Mouse (Mus musculus): ENCODE data around the gene Sdhaf4. TPM values are rescaled to one million over a fixed set of nuclear protein-coding genes. Genes with fewer than 3 reads are reported as not detected.

The Sdhaf4 gene
- polyA plus RNA-seq, 1 experiment from 2014 or later = 94.4 TPM

- no peak overlapping the region for H3K27ac ChIP-seq (replicated peaks; ENCODE audit: low read depth, low read length)
- H3K27me3 ChIP-seq (replicated peaks; ENCODE audit: control insufficient read depth, insufficient read depth, low read length) = no peaks in the 10 kb centered on the region
- no peaks in the 10 kb centered on the region for H3K36me3 ChIP-seq (ENCODE audit: control insufficient read depth, insufficient read depth, low read length)
- H3K4me2 ChIP-seq (ENCODE audit: low read depth, low read length) = no peak overlapping the region
- peak; percentile 29 for DNase-seq (ENCODE audit: low spot score)
- no peak overlapping the region for H3K4me3 ChIP-seq (ENCODE audit: low read depth, low read length)
- peaks cover 4% of the 10 kb centered on the region; the same call in 1 of the 2 replicates for H3K9me3 ChIP-seq (ENCODE audit: control insufficient read depth, low read length)
- WGBS = 26% methylated on average over 1 of the region's 1 CpGs
- ATAC-seq (ENCODE audit: low read depth) = no peak
- no peaks in the 10 kb centered on the region for H3K4me1 ChIP-seq (ENCODE audit: control insufficient read depth, insufficient read depth, low read length)
- no peak overlapping the region for H3K9ac ChIP-seq (ENCODE audit: low read depth, low read length)
Observed at GRCm38 (mm10) chr1:23966226-23966625, 39.2 kb downstream of the Sdhaf4 start.

DNA sequence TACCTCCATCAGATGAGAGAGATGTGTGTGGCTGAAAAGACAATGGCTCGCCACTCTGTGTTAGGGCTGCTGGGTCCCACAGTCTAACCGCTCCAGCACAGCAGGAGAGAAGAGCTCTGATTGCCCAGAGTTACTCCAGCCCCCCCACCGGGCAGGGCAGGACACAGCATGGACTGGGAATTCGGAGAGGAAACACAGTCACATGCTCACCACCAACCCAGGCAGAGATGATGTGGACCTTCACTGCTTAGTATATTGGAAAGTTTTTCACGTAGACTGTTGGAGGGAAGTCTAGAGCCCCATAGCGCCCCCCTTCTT lies 46.1 kb downstream of the Sdhaf4 start:
- Histone ChIP-seq H3K27ac (replicated peaks; ENCODE audit: low read depth, low read length) (no peak overlapping the region), H3K9me3 (ENCODE audit: control insufficient read depth, low read length) (no peaks in the 10 kb centered on the region), H3K36me3 (ENCODE audit: control insufficient read depth, insufficient read depth, low read length) (no peaks in the 10 kb centered on the region), H3K4me3 (ENCODE audit: low read depth, low read length) (peak overlapping the region; percentile 32), H3K4me1 (ENCODE audit: control insufficient read depth, insufficient read depth, low read length) (peaks cover 5% of the 10 kb centered on the region; the same call in 1 of the 2 replicates), H3K9ac (ENCODE audit: low read depth, low read length) (0 out of 2 replicates have a peak overlapping the region, but pooled peaks have one; percentile 14), H3K4me2 (ENCODE audit: low read depth, low read length) (peak overlapping the region; percentile 53), H3K27me3 (replicated peaks; ENCODE audit: control insufficient read depth, insufficient read depth, low read length) (no peaks in the 10 kb centered on the region)
- ATAC-seq (ENCODE audit: low read depth) (0 out of 2 replicates have a peak, but pooled peaks have one; percentile 33), DNase-seq (ENCODE audit: low spot score) (no peak)
- 10% methylated on average over 6 of the region's 6 CpGs for WGBS

DNA sequence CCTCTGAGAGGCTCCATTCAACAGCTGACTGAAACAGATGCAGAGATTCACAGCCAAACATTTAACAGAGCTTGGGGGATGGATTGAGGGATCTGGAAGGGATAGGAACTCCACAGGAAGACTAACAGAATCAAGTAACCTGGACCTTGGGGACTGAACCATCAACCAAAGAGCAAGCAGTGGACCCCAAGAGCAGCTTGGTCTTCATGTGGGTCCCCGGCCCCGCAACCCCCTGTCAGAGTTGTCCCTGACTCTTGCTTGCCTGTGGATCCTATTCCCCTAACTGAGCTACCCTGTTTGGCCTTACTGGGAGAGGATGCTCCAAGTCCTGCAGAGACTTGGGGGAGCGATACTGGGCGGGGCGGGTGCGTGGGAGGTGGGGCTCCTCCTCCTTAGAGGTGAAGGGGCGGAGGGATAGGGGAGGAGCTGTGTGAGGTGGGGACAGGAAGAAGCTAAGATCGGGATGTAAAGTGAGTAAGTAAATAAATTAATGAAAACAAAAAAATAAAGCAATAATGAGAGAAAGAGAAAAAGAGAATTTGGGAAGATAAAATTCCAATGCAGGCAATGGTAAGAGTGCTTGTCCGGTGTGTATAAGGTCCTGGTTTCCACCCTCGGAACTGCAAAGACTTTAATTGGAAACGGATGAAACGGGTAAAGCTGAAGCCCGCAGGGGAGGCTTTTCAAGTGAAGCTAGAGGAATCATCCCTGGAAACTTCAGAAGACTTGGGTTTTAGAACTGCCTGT lies 46.6 kb downstream of the Sdhaf4 start:
- Histone ChIP-seq H3K4me2 (ENCODE audit: low read depth, low read length) (peak overlapping the region; percentile 53), H3K9ac (ENCODE audit: low read depth, low read length) (0 out of 2 replicates have a peak overlapping the region, but pooled peaks have one; percentile 14), H3K27ac (replicated peaks; ENCODE audit: low read depth, low read length) (no peak overlapping the region), H3K9me3 (ENCODE audit: control insufficient read depth, low read length) (no peaks in the 10 kb centered on the region), H3K27me3 (replicated peaks; ENCODE audit: control insufficient read depth, insufficient read depth, low read length) (no peaks in the 10 kb centered on the region), H3K4me1 (ENCODE audit: control insufficient read depth, insufficient read depth, low read length) (peaks cover 5% of the 10 kb centered on the region; the same call in 1 of the 2 replicates), H3K36me3 (ENCODE audit: control insufficient read depth, insufficient read depth, low read length) (no peaks in the 10 kb centered on the region), H3K4me3 (ENCODE audit: low read depth, low read length) (peak overlapping the region; percentile 32)
- 13% methylated on average over 13 of the region's 13 CpGs for WGBS
- DNase-seq (ENCODE audit: low spot score) (peak; percentile 14), ATAC-seq (ENCODE audit: low read depth) (peak; percentile 44; the same call in 1 of the 2 replicates)

DNA sequence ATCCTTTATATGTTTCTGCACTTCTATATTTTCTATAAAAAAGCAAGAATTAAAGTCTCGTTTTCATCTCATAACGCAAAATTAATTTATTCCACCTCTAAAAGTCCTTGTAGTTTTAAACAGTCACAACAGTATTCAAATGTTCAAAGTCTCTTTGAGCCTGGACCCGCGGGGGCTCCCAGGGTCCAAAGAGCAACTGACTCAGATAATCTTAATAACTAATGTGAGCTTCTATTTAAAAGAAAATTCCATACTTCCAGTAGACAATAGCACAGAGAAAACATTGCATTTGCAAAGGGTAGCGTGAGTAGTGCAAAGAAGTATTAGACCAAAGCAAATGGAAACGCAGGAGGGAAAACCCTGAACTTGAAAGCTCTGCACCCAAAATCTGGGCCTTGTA lies 47.4 kb downstream of the Sdhaf4 start:
- DNase-seq (ENCODE audit: low spot score) (no peak), ATAC-seq (ENCODE audit: low read depth) (no peak)
- H3K4me2 ChIP-seq (ENCODE audit: low read depth, low read length) = no peak overlapping the region
- WGBS = 89% methylated on average over 6 of the region's 6 CpGs
- no peak overlapping the region for H3K4me3 ChIP-seq (ENCODE audit: low read depth, low read length)
- no peak overlapping the region for H3K27ac ChIP-seq (replicated peaks; ENCODE audit: low read depth, low read length)
- H3K4me1 ChIP-seq (ENCODE audit: control insufficient read depth, insufficient read depth, low read length) = peaks cover 5% of the 10 kb centered on the region; the same call in 1 of the 2 replicates
- H3K36me3 ChIP-seq (ENCODE audit: control insufficient read depth, insufficient read depth, low read length) = no peaks in the 10 kb centered on the region
- no peaks in the 10 kb centered on the region for H3K9me3 ChIP-seq (ENCODE audit: control insufficient read depth, low read length)
- H3K9ac ChIP-seq (ENCODE audit: low read depth, low read length) = no peak overlapping the region
- H3K27me3 ChIP-seq (replicated peaks; ENCODE audit: control insufficient read depth, insufficient read depth, low read length) = no peaks in the 10 kb centered on the region

DNA sequence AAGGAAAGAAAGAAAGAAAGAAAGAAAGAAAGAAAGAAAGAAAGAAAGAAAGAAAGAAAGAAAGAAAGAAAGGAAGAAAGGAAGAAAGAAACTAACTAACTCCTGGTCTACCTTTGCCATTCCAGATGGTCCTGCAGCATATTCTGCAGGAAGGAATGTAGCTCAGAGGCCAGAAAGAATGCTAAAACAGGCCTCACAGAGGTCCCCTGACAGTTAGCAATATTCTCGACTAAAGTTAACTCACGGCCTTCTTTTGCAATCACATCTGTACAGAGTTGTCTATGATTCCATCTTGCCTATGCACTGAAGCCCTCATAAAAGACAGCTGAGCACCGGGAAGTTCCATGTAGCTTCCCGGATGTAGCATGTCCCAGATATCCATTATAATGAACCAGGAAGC lies 49.9 kb downstream of the Sdhaf4 start:
- Histone ChIP-seq H3K27ac (replicated peaks; ENCODE audit: low read depth, low read length) (no peak overlapping the region), H3K36me3 (ENCODE audit: control insufficient read depth, insufficient read depth, low read length) (no peaks in the 10 kb centered on the region), H3K4me3 (ENCODE audit: low read depth, low read length) (no peak overlapping the region), H3K4me1 (ENCODE audit: control insufficient read depth, insufficient read depth, low read length) (peaks cover 5% of the 10 kb centered on the region; the same call in 1 of the 2 replicates), H3K9ac (ENCODE audit: low read depth, low read length) (no peak overlapping the region), H3K9me3 (ENCODE audit: control insufficient read depth, low read length) (no peaks in the 10 kb centered on the region), H3K27me3 (replicated peaks; ENCODE audit: control insufficient read depth, insufficient read depth, low read length) (no peaks in the 10 kb centered on the region), H3K4me2 (ENCODE audit: low read depth, low read length) (no peak overlapping the region)
- DNase-seq (ENCODE audit: low spot score) = peak; percentile 20
- no peak for ATAC-seq (ENCODE audit: low read depth)
- WGBS = 68% methylated on average over 4 of the region's 4 CpGs

DNA sequence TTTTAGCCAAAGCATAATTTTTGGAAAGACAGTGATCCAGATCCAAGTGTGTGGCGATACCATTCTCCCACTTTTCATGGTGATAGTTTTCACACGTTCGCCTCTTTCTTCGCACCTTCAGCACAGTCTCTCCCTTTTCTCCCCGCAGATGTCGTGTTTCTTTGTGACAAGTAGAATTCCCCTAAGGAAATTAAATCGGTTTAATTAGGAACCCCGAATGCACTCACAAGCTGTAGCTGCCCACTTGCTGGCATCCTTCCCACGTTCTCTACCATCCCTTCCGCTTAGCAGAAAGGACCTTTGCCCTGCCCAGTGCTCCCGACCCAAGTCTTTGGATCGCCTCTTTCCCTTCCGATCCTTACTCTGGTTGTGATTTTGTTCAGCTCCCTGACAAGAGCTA lies 51.5 kb downstream of the Sdhaf4 start:
- Histone ChIP-seq H3K4me1 (ENCODE audit: control insufficient read depth, insufficient read depth, low read length) (no peaks in the 10 kb centered on the region; the same call in 1 of the 2 replicates), H3K36me3 (ENCODE audit: control insufficient read depth, insufficient read depth, low read length) (no peaks in the 10 kb centered on the region), H3K4me3 (ENCODE audit: low read depth, low read length) (no peak overlapping the region), H3K27me3 (replicated peaks; ENCODE audit: control insufficient read depth, insufficient read depth, low read length) (no peaks in the 10 kb centered on the region), H3K4me2 (ENCODE audit: low read depth, low read length) (no peak overlapping the region), H3K9ac (ENCODE audit: low read depth, low read length) (no peak overlapping the region), H3K27ac (replicated peaks; ENCODE audit: low read depth, low read length) (no peak overlapping the region), H3K9me3 (ENCODE audit: control insufficient read depth, low read length) (no peaks in the 10 kb centered on the region)
- ATAC-seq (ENCODE audit: low read depth) (no peak), DNase-seq (ENCODE audit: low spot score) (no peak)
- 88% methylated on average over 13 of the region's 13 CpGs for WGBS

- DNase-seq (ENCODE audit: low spot score) (no peak), ATAC-seq (ENCODE audit: low read depth) (no peak)
- Histone ChIP-seq H3K4me1 (ENCODE audit: control insufficient read depth, insufficient read depth, low read length) (peaks cover 5% of the 10 kb centered on the region; the same call in 1 of the 2 replicates), H3K9ac (ENCODE audit: low read depth, low read length) (no peak overlapping the region), H3K4me3 (ENCODE audit: low read depth, low read length) (no peak overlapping the region), H3K9me3 (ENCODE audit: control insufficient read depth, low read length) (no peaks in the 10 kb centered on the region), H3K4me2 (ENCODE audit: low read depth, low read length) (no peak overlapping the region), H3K27ac (replicated peaks; ENCODE audit: low read depth, low read length) (no peak overlapping the region), H3K36me3 (ENCODE audit: control insufficient read depth, insufficient read depth, low read length) (no peaks in the 10 kb centered on the region), H3K27me3 (replicated peaks; ENCODE audit: control insufficient read depth, insufficient read depth, low read length) (no peaks in the 10 kb centered on the region)
- WGBS = 77% methylated on average over 15 of the region's 15 CpGs
Observed at GRCm38 (mm10) chr1:23948778-23949699, 56.4 kb downstream of the Sdhaf4 start.

DNA sequence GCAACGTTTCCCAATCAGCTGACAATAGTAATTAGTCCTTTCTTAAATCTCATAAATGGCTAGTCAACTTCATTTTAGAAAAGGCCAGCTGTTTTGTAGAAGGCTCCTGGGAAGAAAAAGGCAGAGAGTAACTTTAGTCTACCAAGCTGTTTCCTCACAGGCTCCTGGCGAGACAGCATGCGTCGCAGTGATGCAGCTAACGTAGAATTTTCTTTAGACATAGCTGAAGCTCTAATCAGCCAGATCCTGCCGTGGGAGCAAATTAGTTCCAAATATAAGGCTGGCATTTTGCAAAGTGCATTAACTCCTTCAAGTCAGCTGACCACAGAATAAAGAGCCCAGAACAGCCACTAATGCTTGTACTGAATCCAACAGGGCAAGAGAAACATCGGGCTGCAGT lies 57.2 kb downstream of the Sdhaf4 start:
- no peak overlapping the region for H3K27ac ChIP-seq (replicated peaks; ENCODE audit: low read depth, low read length)
- H3K4me1 ChIP-seq (ENCODE audit: control insufficient read depth, insufficient read depth, low read length) = peaks cover 5% of the 10 kb centered on the region; the same call in 1 of the 2 replicates
- H3K9ac ChIP-seq (ENCODE audit: low read depth, low read length) = no peak overlapping the region
- no peak overlapping the region for H3K4me3 ChIP-seq (ENCODE audit: low read depth, low read length)
- ATAC-seq (ENCODE audit: low read depth) (no peak), DNase-seq (ENCODE audit: low spot score) (peak; percentile 3)
- no peaks in the 10 kb centered on the region for H3K36me3 ChIP-seq (ENCODE audit: control insufficient read depth, insufficient read depth, low read length)
- WGBS = 51% methylated on average over 7 of the region's 7 CpGs
- no peak overlapping the region for H3K4me2 ChIP-seq (ENCODE audit: low read depth, low read length)
- no peaks in the 10 kb centered on the region for H3K9me3 ChIP-seq (ENCODE audit: control insufficient read depth, low read length)
- H3K27me3 ChIP-seq (replicated peaks; ENCODE audit: control insufficient read depth, insufficient read depth, low read length) = no peaks in the 10 kb centered on the region
